Mouse (Mus musculus): ENCODE results near the gene Olfr1420. TPM values are rescaled to one million over a fixed set of nuclear protein-coding genes. Genes with fewer than 3 reads are reported as not detected.

Gene Olfr1420
- polyA plus RNA-seq (2017; shearing (Covaris generic)): not detected

DNA sequence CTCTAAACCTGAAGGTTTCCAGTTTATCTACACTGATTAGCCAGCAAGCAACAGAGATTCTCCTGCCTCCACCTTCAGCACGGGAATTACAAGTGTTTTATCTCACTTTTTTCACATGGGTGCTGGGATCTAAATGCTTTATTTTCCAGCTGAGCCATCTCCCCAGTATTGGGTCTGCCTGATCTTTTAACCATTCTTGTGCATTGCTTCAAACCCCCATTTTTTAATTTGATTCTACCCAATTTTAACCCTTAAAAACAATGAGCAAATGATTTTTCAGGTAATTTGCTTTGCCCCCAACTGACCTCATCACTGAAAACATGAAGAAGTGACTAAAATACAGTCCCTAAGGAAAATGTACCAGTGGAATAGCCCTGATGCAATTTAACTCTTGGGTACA is at the start of gene Olfr1420:
Olfr1420 (plus strand) TSS at position 301 of the 400 bp plus-strand sequence.

DNA sequence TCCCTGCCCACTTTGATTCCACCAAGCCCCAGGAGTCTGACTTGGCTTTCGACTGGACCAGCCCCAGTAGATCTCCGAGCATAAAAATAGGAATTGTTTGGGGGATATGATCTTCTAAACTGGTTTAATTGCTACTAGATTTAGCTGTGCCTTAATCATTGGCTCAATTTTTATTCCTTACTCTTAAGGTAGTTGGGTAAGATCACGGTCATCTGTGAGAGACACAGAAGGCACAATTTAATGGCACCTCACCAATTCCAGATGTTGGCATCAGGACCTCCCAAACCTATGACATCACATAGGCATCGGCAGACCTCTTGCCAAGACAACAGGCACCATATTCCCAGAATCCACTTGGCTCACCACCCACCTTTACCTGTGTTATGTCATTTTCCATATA is 47.2 kb upstream of the Olfr1420 start, which contains the start of gene Olfr1417:
Olfr1417 (minus strand) TSS at position 101 of the 400 bp plus-strand sequence.

DNA sequence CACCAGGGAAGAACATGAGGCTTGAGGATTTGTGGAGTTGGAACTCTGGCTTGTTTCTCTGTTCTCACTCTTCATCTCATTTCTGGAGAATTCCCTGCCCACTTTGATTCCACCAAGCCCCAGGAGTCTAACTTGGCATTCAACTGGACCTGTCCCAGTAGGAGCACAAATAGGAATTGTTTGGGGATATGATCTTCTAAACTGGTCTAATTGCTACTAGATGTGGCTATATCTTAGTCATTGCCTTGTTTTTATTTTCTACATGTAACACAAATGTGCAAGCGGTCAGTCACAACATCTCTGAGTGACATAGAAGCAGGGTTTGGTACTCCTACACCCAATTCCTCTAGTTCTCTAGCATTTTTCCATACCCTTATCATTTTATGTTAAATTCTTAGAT is 25.4 kb upstream of the Olfr1420 start, which contains the start of gene Olfr1418:
Olfr1418 (minus strand) TSS at position 101 of the 400 bp plus-strand sequence.

DNA sequence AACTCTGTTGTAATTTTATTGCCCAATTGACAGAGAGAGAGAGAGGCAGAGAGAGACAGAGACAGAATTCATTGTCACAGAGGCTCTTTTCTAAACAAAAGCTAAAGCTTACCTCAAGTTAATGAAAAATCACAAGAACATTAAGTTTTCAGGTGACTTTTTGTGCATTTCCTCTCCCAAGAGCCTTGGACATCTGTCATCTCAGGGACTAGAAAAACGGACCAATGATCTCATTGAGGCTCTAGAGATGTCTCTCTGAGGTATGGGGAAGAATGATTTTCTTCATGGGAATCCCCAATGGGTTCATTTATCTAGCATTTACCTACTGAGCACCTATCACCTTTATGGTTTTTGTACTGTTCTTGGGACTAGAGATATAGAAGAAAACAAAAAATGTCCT is 11.4 kb upstream of the Olfr1420 start, which contains the start of gene Olfr1419:
Olfr1419 (minus strand) TSS at position 101 of the 400 bp plus-strand sequence.

DNA sequence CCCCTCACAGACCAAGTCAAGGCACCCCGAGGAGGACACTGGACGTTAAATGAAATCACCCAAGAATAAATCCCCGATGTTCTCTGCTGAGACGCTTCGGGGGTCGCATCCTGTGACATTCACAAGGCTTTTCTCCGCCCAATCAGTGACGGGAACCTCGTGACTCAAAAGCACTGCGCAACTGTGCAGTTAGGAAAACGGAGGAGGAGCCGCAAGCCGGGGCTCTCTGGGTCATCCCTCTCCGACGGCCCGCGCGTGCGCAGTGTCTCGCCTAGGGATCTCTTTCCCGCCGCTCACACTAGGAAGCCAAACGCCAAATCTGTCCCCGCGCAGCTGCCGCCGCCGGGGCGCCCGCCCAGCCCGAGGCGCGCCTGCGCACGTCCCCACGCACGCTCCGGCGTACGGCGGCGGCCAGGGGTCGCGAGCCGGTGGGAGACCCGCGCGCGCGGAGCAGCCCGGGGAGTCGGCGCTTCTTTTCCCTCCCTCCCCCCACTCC is 25.7 kb downstream of the Olfr1420 start, which contains the start of gene Patl1:
Patl1 (plus strand) TSS at position 363 of the 496 bp plus-strand sequence.

Other genes with a start within 250 kb of the Olfr1420 start
- gene Ms4a3, start 245.7 kb upstream of the Olfr1420 start, polyA plus RNA-seq (2017; shearing (Covaris generic)): not detected
- gene Oosp2, start 226.0 kb upstream of the Olfr1420 start, polyA plus RNA-seq (2017; shearing (Covaris generic)): not detected
- gene Oosp1, start 195.4 kb upstream of the Olfr1420 start, polyA plus RNA-seq (2017; shearing (Covaris generic)): 0.53 TPM
- gene Oosp3, start 189.5 kb upstream of the Olfr1420 start, polyA plus RNA-seq (2017; shearing (Covaris generic)): not detected
- gene Gif, start 139.0 kb upstream of the Olfr1420 start, polyA plus RNA-seq (2017; shearing (Covaris generic)): not detected
- gene Mrpl16, start 116.2 kb upstream of the Olfr1420 start, polyA plus RNA-seq (2017; shearing (Covaris generic)): 50.3 TPM
- gene Stx3, start 67.2 kb upstream of the Olfr1420 start, polyA plus RNA-seq (2017; shearing (Covaris generic)): 2.5 TPM
- not detected for gene Olfr1417, start 47.3 kb upstream of the Olfr1420 start, polyA plus RNA-seq (2017; shearing (Covaris generic))
- not detected for gene Olfr1418, start 25.5 kb upstream of the Olfr1420 start, polyA plus RNA-seq (2017; shearing (Covaris generic))
- gene Olfr1419, start 11.5 kb upstream of the Olfr1420 start, polyA plus RNA-seq (2017; shearing (Covaris generic)): not detected
- 19.9 TPM for gene Patl1, start 25.8 kb downstream of the Olfr1420 start, polyA plus RNA-seq (2017; shearing (Covaris generic))
- 3.4 TPM for gene Osbp, start 79.4 kb downstream of the Olfr1420 start, polyA plus RNA-seq (2017; shearing (Covaris generic))
- gene Olfr1423, start 154.8 kb downstream of the Olfr1420 start, polyA plus RNA-seq (2017; shearing (Covaris generic)): not detected
- gene Olfr1424, start 176.1 kb downstream of the Olfr1420 start, polyA plus RNA-seq (2017; shearing (Covaris generic)): not detected
- not detected for gene Olfr1425, start 191.2 kb downstream of the Olfr1420 start, polyA plus RNA-seq (2017; shearing (Covaris generic))
- gene Olfr1426, start 205.4 kb downstream of the Olfr1420 start, polyA plus RNA-seq (2017; shearing (Covaris generic)): not detected
- gene Olfr1427, start 216.8 kb downstream of the Olfr1420 start, polyA plus RNA-seq (2017; shearing (Covaris generic)): not detected
- gene Olfr1428, start 229.3 kb downstream of the Olfr1420 start, polyA plus RNA-seq (2017; shearing (Covaris generic)): not detected
- gene Olfr76, start 236.6 kb downstream of the Olfr1420 start, polyA plus RNA-seq (2017; shearing (Covaris generic)): not detected

Data from CD4-positive, CD25-positive, alpha-beta regulatory T cell, adult 9 weeks (primary cell).